Mouse (Mus musculus) thymus, adult 2 months (tissue): Measurements from ENCODE around the gene Ttc17.

Source experiments
- CTCF ChIP-seq: fragments of 200-500 bp; IDR thresholded peaks from 2 replicates; pipeline ENCODE4 v1.5.1; 2012; ENCODE audit warnings: mild to moderate bottlenecking, control low read depth, low read length, moderate library complexity, borderline replicate concordance; ENCODE audit not compliant: control insufficient read depth, poor library complexity, insufficient read depth; ENCODE audit errors: extremely low read depth
- POLR2A ChIP-seq: fragments of 200-500 bp; IDR thresholded peaks from 2 replicates; pipeline ENCODE4 v1.6.1; 2012; ENCODE audit warnings: mild to moderate bottlenecking, low read length, control low read depth, moderate library complexity; ENCODE audit not compliant: control insufficient read depth, poor library complexity, insufficient read depth; ENCODE audit errors: extremely low read depth

DNA sequence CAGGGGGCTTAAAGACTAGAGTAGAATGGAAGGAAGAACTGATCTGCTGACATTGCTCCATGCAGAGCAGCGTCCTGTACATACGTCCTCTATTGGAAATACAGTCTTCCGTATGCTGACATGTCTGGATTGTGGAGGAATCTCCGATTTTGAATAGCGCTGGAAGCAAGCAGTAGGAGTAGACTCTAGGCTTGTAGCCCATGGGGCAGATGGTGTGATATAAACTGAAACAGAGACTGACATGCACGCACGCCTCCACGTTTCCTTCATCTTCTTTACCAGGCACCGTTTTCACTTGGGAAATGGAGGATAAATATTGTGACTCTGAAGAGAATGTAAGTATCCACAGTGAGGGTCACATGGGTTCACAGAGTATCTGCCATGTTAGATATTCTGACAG, 70.2 kb downstream of the Ttc17 start:
- TF ChIP-seq CTCF (no peak), POLR2A (no peak)
